21 mouse cellular contexts compared by ENCODE assay signal in genomic region chr10:108800776-108801175, GRCm38 (mm10).
"Had no signal": no experiment of that assay in that cellular context is flagged by ENCODE, and none has a peak within 500 bp of the region (broad histone marks: within the 10 kb centered on the region; RNA-seq: fewer than 3 reads in every experiment).

No protein-coding gene starts in this region.

- H3K4me1 ChIP-seq: lung, embryonic 15.5 days; megakaryocyte, embryonic 14.5 days; midbrain, embryonic 15.5 days; neural tube, embryonic 13.5 days; neural tube, embryonic 15.5 days had no signal

- H3K27me3 ChIP-seq: lung, embryonic 15.5 days; megakaryocyte, embryonic 14.5 days; midbrain, embryonic 13.5 days; midbrain, embryonic 15.5 days; neural tube, embryonic 13.5 days; neural tube, embryonic 15.5 days had no signal

- H3K9me3 ChIP-seq: lung, embryonic 15.5 days; midbrain, embryonic 13.5 days; midbrain, embryonic 15.5 days; neural tube, embryonic 13.5 days; neural tube, embryonic 15.5 days had no signal

- H3K27ac ChIP-seq: lung, embryonic 15.5 days; macrophage; midbrain, embryonic 13.5 days; midbrain, embryonic 15.5 days; neural tube, embryonic 15.5 days had no signal

- ATAC-seq: lung, postnatal 0 days; midbrain, embryonic 13.5 days; midbrain, embryonic 15.5 days had no signal

- H3K36me3 ChIP-seq: lung, embryonic 15.5 days; midbrain, embryonic 13.5 days; midbrain, embryonic 15.5 days; neural tube, embryonic 13.5 days; neural tube, embryonic 15.5 days had no signal

- H3K4me3 ChIP-seq: lung, embryonic 15.5 days; megakaryocyte, embryonic 14.5 days; midbrain, embryonic 13.5 days; midbrain, embryonic 15.5 days; myocyte; neural tube, embryonic 13.5 days; neural tube, embryonic 15.5 days had no signal

- H3K4me2 ChIP-seq: lung, embryonic 15.5 days; midbrain, embryonic 11.5 days; midbrain, embryonic 13.5 days; midbrain, embryonic 15.5 days; neural tube, embryonic 13.5 days; neural tube, embryonic 15.5 days had no signal

- DNase-seq: lung, adult 2 months; lung, postnatal 14 days; lung, postnatal 36 days; retina, postnatal 1 day; right cerebral cortex, adult 18-20 months; right cerebral cortex, postnatal 25 days; right cerebral cortex, postnatal 4 days; spleen, adult 18-20 months; thymus, adult 18-20 months; thymus, postnatal 14 days; thymus, postnatal 36 days had no signal

- H3K9ac ChIP-seq: lung, embryonic 15.5 days; midbrain, embryonic 13.5 days; midbrain, embryonic 15.5 days; neural tube, embryonic 13.5 days; neural tube, embryonic 15.5 days had no signal
